ENCODE assay signal across 19 mouse cellular contexts in genomic region chr16:17012583-17012982, GRCm38 (mm10). TPM values are rescaled to one million over a fixed set of nuclear protein-coding genes. Genes with fewer than 3 reads are reported as not detected.
A peak's percentile ranks its signal among the peaks of the same experiment; 100 is the strongest.
DNase-seq lines count a peak whose midpoint lies in the region; ATAC-seq and TF ChIP-seq lines count a peak whose summit lies in the region.
"Had no signal": no experiment of that assay in that cellular context is flagged by ENCODE, and none has a peak within 500 bp of the region (broad histone marks: within the 10 kb centered on the region; RNA-seq: fewer than 3 reads in every experiment).

No protein-coding gene starts in this region.

- no peak overlapping the region for H3K27ac ChIP-seq in stomach, postnatal 0 days (replicated peaks)
- H3K27ac ChIP-seq: embryonic facial prominence, embryonic 13.5 days; forebrain, embryonic 13.5 days; midbrain, embryonic 10.5 days; neural tube, embryonic 12.5 days had no signal

- no peaks in the 10 kb centered on the region for H3K4me1 ChIP-seq in stomach, postnatal 0 days (replicated peaks; ENCODE audit: control insufficient read depth, insufficient read depth)
- H3K4me1 ChIP-seq: forebrain, embryonic 13.5 days; midbrain, embryonic 10.5 days; neural tube, embryonic 12.5 days had no signal

- 94% methylated on average over 1 of the region's 1 CpGs for WGBS in stomach, postnatal 0 days

- peak; percentile 79; the same call in 1 of the 2 replicates for ATAC-seq in stomach, postnatal 0 days (ENCODE audit: low FRiP score, low TSS enrichment)
- ATAC-seq: forebrain, embryonic 13.5 days; Patski had no signal

- no peaks in the 10 kb centered on the region for H3K36me3 ChIP-seq in stomach, postnatal 0 days (ENCODE audit: control insufficient read depth, insufficient read depth, low read length)

- no peak overlapping the region for H3K4me3 ChIP-seq in stomach, postnatal 0 days (ENCODE audit: low read depth, low read length)
- H3K4me3 ChIP-seq: embryonic facial prominence, embryonic 13.5 days; forebrain, embryonic 13.5 days; midbrain, embryonic 10.5 days; neural tube, embryonic 12.5 days had no signal

- H3K9me3 ChIP-seq in stomach, postnatal 0 days (ENCODE audit: control insufficient read depth, low read length), result no peaks in the 10 kb centered on the region
- H3K9me3 ChIP-seq: embryonic facial prominence, embryonic 13.5 days; forebrain, embryonic 13.5 days; midbrain, embryonic 10.5 days; neural tube, embryonic 12.5 days had no signal

- no peak for TF ChIP-seq EP300 in stomach, postnatal 0 days (optimal IDR thresholded peaks at IDR 0.05)

- TF ChIP-seq CTCF in stomach, postnatal 0 days (IDR thresholded peaks at IDR 0.05; ENCODE audit: low read depth), result no peak

- no peaks in the 10 kb centered on the region for H3K27me3 ChIP-seq in stomach, postnatal 0 days (ENCODE audit: control insufficient read depth, insufficient read depth, low read length)
- H3K27me3 ChIP-seq: embryonic facial prominence, embryonic 13.5 days; forebrain, embryonic 13.5 days; neural tube, embryonic 12.5 days; Patski had no signal

- no peak overlapping the region for H3K4me2 ChIP-seq in stomach, postnatal 0 days (replicated peaks; ENCODE audit: low read depth)
- H3K4me2 ChIP-seq: embryonic facial prominence, embryonic 13.5 days; forebrain, embryonic 13.5 days; neural tube, embryonic 12.5 days had no signal

- peak; percentile 31 for DNase-seq in thymus, postnatal 0 days (ENCODE audit: low spot score)
- no peak for DNase-seq in thymus, adult 18-20 months
- peak; percentile 24 for DNase-seq in T-cell, adult 2 months (ENCODE audit: low spot score)
- DNase-seq in lung, postnatal 25 days (ENCODE audit: low spot score), result peak; percentile 81
- DNase-seq in stomach, postnatal 0 days (ENCODE audit: low spot score), result no peak
- no peak for DNase-seq in gastrocnemius, postnatal 4 days (ENCODE audit: low spot score in 2 of 2)
- no peak for DNase-seq in yolk sac, embryonic 10.5 days (ENCODE audit: low spot score)
- no peak for DNase-seq in retina, embryonic 14.5 days (ENCODE audit: low spot score)
- DNase-seq: adrenal gland, postnatal 25 days; cerebellum, adult 9-10 months; gastrocnemius, postnatal 14 days; kidney, postnatal 36 days; liver; right cerebral cortex, postnatal 25 days had no signal

- H3K9ac ChIP-seq in stomach, postnatal 0 days (ENCODE audit: low read length), result no peak overlapping the region
- H3K9ac ChIP-seq: embryonic facial prominence, embryonic 13.5 days; forebrain, embryonic 13.5 days; neural tube, embryonic 12.5 days had no signal

RNA-seq across cellular contexts. Expression of gene Mapk1, which starts 29.4 kb away (rescaled TPM):
- polyA plus RNA-seq in thymus, postnatal 0 days (2015; fragmentation: Nextera tagmentation; extraction: Ambion mirVana), result 180 and 190 TPM in 2 replicates
- 92.7 and 93.2 TPM in 2 replicates for polyA plus RNA-seq in stomach, postnatal 0 days (2015; fragmentation: Nextera tagmentation; extraction: Ambion mirVana)
- total RNA-seq in gastrocnemius, postnatal 4 days (2021), result 100 to 1,000 TPM; 121 to 124 TPM

RNA-seq across cellular contexts. Expression of gene Ypel1, which starts 56.9 kb away (rescaled TPM):
- 10.2 and 12.2 TPM in 2 replicates for polyA plus RNA-seq in thymus, postnatal 0 days (2015; fragmentation: Nextera tagmentation; extraction: Ambion mirVana)
- polyA plus RNA-seq in stomach, postnatal 0 days (2015; fragmentation: Nextera tagmentation; extraction: Ambion mirVana), result 5.9 and 6.2 TPM in 2 replicates
- 1 to 10 TPM; 4.9 to 6.1 TPM for total RNA-seq in gastrocnemius, postnatal 4 days (2021)

Comparison
In these comparisons a context has a peak if more than half of its experiments do, and no peak if none do; other contexts are left out.
1. DNase-seq: peak in thymus, postnatal 0 days (single experiment), T-cell, adult 2 months (single experiment) and lung, postnatal 25 days (single experiment); none in thymus, adult 18-20 months (0 of 2), stomach, postnatal 0 days (single experiment), gastrocnemius, postnatal 4 days (0 of 2), yolk sac, embryonic 10.5 days (single experiment) and retina, embryonic 14.5 days (single experiment).